Mouse (Mus musculus): ENCODE measurements at regions not wholly inside any gene's neighbourhood (a gene's known extent, or its start where the extent isn't known, plus 50 kb on each side); places are given as distances from the start of the nearest gene placed in this dataset.
"Not testable (repeated sequence)": the region's sequence is repeated elsewhere in the genome, so short reads cannot be mapped to it uniquely, and the experiment has no call there.

- no peak for DNase-seq (ENCODE audit: low read depth, low spot score)
Observed at GRCm38 (mm10) chr16:30190935-30191514, 76.3 kb downstream of the Cpn2 start.

- peak; percentile 57 for DNase-seq (ENCODE audit: low read depth, low spot score)
Observed at GRCm38 (mm10) chr16:30193294-30194261, 73.7 kb downstream of the Cpn2 start.

GRCm38 (mm10) chr16:30194836-30195235 lies 72.5 kb downstream of the Cpn2 start:
- DNase-seq (ENCODE audit: low read depth, low spot score): no peak

- DNase-seq (ENCODE audit: low read depth, low spot score): not testable (repeated sequence)
Observed at GRCm38 (mm10) chr16:30195859-30196258, 71.4 kb downstream of the Cpn2 start.

GRCm38 (mm10) chr16:30197351-30197750 lies 69.9 kb downstream of the Cpn2 start:
- no peak for DNase-seq (ENCODE audit: low read depth, low spot score)

- DNase-seq (ENCODE audit: low read depth, low spot score): no peak
Observed at GRCm38 (mm10) chr16:30199836-30200235, 67.5 kb downstream of the Cpn2 start.

GRCm38 (mm10) chr16:30204144-30204543 lies 63.2 kb downstream of the Cpn2 start:
- DNase-seq (ENCODE audit: low read depth, low spot score): no peak

- DNase-seq (ENCODE audit: low read depth, low spot score): no peak
Observed at GRCm38 (mm10) chr16:30205314-30205815, 61.9 kb downstream of the Cpn2 start.

- DNase-seq (ENCODE audit: low read depth, low spot score): no peak
Observed at GRCm38 (mm10) chr16:30205816-30206356, 61.4 kb downstream of the Cpn2 start.
